Mouse (Mus musculus) frontal cortex, postnatal 36 days (tissue): ENCODE data around the gene Prnp.
A peak's percentile ranks its signal among the peaks of the same experiment; 100 is the strongest.

Experiments
- DNase-seq, 2 experiments: peaks; one replicate each; pipeline ENCODE4 v3.0.0; 2022; ENCODE audit warnings: low spot score in 2 of 2

Prnp gene

DNA sequence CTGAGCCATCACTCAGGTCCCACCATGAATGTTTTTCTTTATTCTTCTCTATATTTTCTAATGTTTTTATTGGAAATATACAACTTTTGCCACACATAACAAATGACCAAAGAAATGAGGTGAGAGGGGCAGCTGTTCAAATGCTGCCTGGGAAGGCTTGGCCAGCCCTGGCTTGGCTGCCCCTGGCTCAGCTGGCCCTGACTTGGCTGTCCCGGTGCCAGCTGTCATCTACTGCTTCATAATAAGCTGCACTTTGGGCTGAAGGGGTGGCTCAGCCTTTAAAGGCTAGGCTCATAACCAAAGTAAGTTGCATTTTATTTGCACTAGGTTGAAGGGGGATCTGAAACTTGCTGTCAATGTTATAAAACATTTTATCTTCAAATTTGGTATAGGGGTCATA, 2.9 kb upstream of the Prnp start:
- no peak for DNase-seq

DNA sequence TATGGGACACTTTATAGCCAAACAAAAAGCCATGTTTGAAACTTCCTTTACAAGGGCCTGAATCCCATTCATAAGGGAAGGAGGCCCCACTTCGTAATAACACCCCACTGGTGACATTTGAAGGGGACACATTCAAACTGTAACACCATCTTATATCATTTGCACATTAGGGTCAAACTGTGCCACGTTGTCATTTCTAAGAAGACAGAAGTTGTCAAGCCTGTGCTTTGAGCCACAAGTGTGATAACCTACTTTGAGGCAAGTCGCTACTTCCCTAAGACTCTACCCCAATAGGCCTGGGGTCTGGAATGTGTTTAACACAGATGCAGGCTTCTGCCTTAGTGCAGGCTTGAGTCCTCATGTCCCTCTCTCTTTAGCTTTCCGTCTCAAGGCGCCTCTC, 2.4 kb upstream of the Prnp start:
- no peak for DNase-seq

DNA sequence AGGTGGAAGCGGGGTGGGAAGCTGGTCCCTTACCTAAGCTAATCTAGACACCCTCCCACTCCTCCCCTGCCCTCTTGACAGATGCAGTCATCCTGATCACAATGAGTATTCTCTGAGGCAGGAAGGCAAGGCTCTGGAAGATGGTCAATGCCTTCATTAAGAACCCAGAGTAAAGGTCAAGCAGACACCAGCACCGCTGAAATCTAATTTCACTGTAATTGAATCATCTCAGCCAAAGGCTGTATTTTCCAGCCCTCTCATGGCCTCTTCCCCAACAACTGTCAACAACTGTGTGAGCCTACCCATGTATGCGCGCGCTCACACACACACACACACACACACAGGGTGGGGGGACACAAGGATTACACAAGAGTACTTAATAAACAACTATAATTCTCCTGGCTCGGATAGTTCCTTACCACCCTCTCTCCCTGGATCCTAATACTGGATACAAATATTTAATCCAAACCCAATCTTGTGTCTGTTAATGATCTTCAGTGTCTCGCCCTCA, 1.3 kb upstream of the Prnp start:
- no peak for DNase-seq

DNA sequence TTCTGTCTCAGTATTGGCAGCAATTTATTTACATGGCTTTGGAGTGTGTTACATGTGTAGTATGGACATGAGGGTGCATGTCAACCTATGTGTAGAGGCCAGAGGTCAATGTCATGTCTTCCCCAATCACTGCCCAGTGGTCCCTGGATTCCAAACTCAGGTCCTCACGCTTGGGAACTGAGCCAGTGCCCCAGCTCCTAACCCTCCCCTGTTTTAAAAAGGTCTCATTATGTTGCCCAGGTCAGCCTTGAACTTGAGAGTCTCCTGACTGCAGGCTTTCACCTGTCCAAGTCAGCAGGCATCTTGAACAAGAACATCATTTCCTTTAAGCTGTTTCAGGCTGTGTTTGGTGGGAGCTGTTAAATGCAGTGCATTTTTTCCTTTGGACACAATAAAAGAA, 822 bp upstream of the Prnp start:
- no peak for DNase-seq

DNA sequence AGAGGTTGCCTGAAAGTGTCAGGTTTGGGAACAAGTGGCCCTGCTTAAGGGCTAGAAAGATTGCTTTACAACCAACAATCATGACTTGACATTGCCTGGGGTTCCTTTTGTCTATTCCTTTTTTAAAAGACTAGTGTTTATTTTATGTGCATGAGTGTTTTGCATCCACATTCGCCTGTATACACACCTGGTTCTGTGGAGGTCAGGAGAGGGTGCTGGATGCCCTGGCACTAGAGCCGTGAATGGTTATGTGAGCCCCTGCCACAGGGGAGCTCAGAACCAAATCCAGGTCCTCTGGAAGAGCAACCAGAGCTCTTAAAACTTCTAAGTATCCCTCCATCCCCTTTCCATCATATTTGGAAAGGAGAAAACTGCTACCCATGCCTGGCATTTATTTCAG, 1.1 kb downstream of the Prnp start:
- DNase-seq, result no peak

DNA sequence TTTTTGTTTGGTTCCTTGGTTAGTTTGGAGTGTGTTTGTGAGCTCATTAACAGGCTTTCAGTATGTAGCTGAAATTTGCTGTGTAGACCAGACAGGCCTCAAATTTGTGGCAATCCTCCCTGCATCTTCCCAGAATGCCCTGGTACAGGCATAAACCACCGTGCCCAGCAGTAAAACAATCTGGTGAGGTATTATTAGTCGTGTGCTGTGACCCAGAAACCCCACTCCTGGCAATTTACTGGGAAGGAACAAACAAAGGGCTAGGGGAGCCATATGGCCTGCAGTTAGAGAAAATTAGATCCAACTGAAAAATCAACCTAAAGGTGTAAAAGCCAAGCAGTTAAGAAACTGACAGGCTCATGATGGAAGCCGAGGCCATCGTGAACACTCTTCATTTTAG, 1.6 kb downstream of the Prnp start:
- no peak for DNase-seq

DNA sequence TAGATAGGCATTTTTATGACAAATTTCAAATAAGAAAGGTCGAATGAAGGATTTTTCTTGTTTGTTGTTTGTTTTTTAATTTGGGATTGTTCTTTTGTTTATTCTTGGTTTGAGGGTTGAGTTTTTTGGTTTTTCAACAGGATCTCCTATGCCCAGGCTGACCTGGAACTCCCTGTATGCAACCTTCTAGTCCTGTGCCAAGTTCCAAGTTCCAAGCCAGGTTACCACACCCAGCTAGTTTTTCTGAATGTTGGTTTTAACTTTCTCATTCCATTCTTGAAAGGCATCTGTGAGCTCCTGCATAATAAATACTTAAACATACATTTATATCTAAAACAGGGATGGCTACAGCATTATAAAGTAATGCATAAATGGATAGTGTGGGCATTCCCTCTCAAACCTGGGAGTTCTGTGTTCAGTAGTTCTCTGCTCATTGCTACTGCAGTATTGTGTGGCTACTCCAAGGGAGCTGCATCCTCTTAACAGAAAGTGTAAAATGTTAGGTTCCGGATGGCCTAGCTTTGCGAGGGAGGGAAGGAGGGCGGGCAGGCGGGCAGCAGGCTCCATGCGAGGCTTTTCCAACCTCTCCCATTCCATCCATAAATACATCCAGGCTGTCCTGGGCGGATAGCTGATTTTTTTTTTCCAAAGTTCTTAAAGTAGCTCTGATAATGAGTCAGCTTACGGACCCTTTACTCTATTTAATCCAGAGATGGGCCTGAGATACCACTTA, 3.0 kb downstream of the Prnp start:
- no peak for DNase-seq

DNA sequence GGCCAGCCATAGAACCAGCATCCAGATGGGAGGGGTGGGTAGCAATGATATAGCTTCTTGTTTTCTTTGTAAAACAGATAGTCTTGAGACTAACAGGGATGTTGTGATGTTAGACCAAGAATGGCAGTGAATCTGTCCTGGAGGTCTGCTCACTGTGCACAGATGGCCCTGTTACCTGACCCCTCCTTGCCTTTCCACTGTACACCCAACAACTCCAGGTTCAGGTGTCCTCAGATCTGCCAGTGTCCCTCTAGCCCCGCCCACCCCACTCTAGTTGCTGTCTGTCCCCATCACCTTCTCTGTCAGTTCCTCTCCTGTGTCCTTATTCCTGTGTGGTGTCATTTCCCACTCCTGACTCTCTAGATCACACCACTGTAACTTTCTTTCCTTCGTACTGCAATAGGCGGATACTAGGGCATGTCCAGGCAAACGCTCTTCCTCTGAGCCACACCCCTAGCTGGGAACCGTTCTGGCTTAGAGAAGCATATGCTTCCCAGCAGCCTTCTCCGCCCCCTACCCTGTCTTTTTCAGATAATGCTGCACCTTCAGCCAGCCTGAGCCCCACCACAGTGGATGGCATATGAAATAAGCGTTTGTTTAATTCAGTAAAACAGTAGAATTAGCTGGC, 22.7 kb downstream of the Prnp start:
- DNase-seq, result no peak

DNA sequence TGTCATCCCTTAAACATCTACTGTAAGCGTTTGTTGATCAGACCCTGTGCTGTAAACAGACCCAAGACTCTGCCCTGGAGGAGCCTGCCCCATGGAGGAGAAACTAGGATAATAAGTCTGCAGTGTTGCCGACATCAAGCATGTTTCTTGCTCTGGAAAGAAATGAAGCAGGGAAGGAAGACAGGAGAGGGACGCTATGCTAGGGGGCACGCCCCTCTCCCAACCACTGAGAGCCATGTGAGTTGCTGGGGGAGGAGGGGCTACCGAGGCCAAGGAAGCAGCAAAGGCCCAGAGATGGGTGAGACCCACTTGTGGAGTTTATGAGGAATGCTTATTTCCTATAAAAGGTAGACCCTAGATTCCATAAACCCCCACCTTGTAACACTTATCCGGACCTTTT, 23.3 kb downstream of the Prnp start:
- DNase-seq, result no peak

DNA sequence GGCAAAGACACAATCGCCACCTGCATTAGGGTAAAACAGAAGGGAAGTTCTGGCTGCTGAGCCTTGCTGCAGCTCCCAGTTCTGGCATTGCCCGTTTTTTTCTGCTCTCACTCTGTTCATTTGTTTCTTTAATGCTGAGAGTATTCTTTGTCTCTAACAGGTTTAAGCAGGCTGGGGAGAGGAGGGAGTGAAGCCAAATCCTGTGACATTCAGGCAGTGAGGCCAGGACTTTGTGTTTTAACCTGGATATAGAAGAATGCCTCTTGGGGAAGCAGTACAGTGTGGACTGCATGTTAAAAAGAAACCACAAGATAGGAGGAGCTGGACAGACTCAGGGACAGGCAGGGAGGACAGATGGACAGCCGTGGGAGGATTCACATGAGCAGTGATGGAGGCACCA, 23.9 kb downstream of the Prnp start:
- peak in 1 of 2 experiments; percentile 45 for DNase-seq

DNA sequence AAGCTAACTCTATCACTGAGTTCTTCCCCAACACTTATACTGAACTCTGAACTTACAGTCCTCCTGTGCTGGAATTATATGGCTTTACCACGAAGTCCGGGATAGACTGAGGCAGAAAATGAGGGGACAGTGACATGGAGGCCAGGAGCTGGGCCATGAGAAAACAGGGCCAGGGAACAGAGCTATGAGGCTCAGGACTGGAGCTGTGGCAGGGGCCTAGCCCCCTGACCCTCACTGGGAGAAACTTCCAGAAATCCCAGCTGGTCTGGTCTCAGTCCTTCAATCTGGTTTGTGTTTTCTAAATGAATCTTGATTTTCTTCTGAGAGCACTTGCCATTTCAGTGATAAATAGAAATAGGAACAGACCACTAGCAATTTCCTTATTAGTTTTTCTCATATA, 24.5 kb downstream of the Prnp start:
- DNase-seq, result no peak

DNA sequence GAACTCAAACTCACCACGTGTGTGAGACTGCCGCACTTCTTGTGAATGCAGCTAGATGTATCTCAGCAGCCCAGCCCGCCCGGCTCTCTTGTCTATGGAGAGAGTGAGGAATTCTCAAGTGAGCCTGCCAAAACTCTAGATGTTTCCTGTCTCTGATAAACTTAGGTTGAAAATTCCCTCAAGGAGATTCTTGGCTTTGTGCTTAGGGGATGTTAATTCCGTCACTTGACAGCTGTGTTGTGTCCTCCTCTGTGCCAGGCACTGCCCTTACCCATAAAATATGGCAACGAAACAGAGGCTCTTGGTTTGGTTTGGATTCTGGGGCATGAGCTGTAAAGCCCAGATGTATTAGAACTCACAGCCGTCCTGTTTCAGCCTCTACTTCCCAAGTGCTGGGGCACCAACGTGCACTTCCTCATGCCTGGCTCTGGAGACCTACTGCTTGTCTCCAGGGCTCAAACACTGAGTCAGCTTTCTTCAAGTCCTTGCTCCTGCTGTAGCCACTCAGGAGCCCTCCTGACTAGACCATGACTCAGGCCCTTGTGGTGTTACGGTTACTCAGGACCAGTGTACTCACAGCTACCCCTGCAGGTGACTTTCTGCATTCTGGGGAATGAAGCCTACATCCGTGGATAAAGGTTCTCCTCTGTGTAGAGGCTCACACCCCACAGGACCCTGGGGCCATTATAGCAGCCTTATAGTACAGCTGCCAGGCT, 25.8 kb downstream of the Prnp start:
- DNase-seq, result no peak

DNA sequence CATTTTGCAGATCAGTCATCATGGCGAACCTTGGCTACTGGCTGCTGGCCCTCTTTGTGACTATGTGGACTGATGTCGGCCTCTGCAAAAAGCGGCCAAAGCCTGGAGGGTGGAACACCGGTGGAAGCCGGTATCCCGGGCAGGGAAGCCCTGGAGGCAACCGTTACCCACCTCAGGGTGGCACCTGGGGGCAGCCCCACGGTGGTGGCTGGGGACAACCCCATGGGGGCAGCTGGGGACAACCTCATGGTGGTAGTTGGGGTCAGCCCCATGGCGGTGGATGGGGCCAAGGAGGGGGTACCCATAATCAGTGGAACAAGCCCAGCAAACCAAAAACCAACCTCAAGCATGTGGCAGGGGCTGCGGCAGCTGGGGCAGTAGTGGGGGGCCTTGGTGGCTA, 26.7 kb downstream of the Prnp start:
- no peak for DNase-seq

DNA sequence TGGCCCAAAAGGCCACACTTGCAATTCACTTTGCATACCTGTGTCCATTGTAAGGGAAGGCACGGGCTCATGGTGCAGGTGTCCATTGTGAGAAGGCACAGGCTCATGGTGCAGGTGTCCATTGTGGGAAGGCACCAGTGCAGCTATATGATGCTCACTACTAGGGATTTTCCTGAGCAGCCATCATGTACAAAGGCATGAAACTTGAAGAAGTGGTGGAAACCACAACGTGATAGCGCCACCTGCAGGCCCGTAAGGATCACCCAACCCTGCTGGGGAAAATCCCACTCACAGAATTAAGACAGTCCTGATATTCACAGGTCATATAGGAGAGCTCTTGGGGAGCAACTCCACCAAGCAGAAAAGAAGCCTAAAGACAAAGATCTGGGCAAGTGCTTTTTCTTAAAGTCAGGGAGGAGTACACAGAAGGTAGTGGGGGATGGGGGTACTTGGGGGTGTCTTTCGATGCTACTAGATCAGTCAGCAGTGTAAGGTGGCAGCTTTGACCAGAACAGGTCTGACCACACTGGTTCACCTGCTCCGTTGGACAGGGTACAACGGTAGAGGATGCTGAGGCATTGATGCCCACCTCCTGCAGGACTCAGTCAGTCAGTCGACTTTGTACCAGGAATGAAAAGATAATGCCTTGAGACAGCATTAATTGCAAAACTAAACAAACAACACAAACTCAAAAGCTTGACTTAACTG, 29.8 kb downstream of the Prnp start:
- peak; percentile 53 to 73 for DNase-seq

DNA sequence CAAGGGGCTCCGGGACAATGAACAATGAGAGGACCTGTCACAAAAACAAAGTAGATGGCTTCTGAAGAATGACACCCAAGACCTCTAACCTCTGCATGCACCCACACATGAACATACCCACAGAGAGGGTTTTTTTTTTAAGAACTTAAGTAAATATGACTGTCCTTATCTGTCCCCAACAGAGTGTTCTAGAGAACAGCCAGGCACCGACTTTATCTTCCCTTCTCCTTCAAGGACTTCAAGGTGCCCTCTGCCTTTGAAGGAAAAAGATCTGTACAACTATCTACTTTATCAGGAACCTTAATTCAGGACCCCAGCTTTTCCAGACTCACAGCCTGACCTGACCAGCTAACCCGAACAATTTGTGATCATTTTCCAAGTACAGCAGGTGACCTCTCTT, 30.8 kb downstream of the Prnp start:
- no peak for DNase-seq

DNA sequence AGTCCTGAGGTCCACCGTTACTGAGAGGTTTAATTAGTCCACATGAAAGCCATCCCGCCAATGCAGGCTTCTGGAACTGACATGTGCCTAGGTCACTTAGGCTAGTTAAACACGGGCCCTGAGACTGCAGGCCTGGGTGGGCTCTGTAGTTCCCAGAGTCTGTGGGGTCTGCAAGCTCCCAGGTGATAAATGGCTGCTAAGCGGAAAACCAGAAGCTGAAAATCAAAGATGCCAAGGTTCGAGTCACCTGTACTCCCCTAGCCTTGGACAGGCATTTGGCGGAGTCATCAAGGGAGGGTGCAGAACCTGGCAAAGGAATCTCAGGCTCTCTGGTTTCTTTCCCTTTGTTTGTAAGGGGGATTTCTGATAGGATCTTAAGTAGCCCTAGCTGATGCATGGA, 31.8 kb downstream of the Prnp start:
- DNase-seq, result no peak

DNA sequence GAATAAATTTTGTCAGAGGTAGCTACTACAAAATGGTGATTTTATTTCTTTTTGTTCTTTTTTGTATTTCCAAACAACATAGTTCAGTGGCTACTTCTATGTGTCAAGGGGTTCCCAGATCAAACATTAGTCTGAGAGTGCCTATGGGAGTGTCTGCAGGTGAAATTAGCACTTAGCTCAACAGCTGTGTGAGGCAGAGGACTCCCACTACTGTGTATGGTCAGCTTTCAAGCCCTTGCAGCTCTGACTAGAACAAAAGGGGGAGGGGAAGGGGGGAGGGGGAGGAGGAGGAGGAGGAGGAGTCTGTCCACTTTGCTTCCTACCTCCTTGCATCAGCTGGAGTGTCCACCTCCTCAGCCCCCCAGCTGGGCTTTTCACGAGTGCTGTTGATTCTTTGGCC, 34.6 kb downstream of the Prnp start:
- DNase-seq, result no peak

DNA sequence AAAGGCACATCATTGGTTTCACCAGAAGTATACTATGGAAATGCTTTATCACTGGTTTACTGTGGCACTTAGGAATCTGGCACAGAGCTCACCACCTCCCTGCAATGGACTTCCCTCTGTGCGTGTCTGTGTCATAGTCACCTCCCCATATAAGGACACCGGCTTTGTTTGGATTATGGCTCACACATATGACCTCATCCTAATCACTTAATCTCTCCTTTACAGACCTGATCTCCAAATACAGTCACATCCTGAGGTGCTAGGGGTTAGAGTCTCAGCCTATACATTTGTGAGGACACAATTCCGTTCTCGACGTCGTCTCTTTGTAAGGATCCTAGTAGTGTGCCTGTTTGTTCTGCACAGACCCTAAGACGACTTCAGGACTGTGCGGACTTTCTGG, 35.5 kb downstream of the Prnp start:
- no peak for DNase-seq

DNA sequence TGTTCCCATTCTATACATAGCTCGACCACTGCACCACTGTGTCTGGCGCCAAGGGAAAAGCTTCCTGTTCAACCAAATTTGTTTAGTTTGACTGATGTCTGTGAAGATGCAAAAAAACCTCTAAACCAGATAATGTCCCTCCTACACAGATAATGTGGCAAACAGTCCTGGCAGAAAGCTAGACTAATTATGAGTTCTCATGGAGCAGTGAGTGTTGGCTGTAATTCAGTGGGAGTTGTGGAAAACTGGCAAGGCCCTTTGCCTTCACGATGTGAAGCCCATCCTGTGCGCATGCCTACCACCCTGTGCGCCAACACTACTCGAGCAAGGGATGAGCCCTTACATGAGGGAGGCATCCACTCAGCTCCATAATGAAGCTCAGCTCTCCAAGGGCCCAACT, 36.0 kb downstream of the Prnp start:
- DNase-seq, result no peak

DNA sequence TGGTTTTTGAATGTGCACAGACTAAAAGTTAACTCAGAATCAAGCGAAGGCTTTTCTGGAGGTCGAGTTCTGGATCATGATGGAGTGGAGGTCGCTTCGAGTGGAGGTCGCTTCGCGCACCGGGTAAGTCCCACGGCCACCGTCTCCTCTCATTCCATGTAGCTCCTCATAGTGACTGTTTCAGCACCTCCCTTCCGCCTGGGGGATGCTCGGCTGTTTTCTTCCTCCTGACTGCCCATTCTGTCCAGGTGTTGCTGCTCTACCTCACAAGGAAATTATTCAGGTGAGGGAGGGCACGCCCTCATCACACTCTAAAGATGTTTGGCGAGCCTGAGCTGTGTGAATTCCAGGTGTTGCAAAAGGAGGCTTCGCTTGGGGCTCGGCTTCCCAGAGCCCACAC, 36.6 kb downstream of the Prnp start:
- no peak for DNase-seq

DNA sequence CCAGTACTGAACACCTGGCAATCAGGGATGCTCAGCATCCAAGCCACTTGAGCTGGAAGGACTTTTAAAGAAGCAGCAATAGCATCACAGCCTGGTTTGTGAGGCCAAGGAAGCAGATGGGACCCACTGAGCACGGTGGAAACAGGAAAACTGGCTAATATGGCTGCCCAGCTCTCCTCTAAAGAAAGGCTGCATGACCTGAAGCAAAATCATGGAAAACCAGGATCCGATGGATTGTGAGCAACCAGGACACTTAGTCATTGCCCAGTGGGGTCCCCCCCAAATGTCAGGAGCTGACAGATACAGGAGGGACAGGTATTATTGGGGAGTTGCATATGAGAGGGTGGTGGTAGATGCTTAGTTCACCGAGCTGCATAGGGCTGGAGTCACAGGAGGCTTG, 38.4 kb downstream of the Prnp start:
- no peak for DNase-seq

DNA sequence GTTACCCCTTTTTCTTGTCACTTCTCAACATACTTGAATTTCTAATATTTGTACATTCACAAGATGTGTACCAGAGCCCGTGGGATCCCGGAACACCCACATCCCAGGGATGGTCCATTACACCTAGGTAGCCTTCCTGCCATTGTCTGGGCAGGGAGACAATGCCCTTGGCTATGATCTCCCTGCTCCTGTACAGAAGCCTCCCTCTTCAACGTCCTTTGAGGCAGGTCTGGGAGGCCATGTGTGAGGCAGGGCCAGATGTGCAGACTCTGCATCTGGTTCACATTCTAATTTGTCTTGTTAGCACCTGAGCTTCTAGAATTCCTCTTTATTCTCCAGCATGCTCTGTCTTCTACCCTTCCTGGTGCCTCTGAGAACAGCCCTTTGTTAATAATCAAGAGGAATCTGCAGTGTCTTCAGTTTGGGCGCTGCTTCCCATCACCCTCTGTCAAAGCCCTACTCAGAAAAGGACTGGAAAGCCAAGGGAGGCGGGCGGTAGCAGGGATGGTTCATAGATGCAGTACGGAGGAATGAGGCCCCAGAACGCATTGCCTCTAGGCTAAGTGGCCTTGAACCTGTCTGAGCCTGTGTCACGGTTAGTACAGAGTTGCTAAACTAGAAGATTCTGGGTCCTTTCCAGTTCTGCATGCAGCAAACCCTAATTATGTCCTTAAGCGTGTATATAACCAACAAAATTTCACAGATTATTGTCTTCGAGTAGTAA, 39.4 kb downstream of the Prnp start:
- no peak for DNase-seq
